Mouse (Mus musculus): ENCODE results near the gene Dqx1.

Gene Dqx1

GRCm38 (mm10) chr6:83069488-83070246 lies 12.0 kb downstream of the Dqx1 start:
- intact Hi-C loops (cut with DNase I): no loop called here

DNA sequence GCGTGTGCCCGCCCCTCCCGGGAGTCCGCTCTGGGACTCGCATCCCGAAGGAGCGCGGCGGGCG lies 12.4 kb downstream of the Dqx1 start, which contains the start of gene Tlx2:
Gene Tlx2 (minus strand): TSS at position 47 of the 64 bp plus-strand sequence.
- intact Hi-C loops (cut with DNase I): no loop called here

GRCm38 (mm10) chr6:83070311-83071219 lies 12.9 kb downstream of the Dqx1 start:
- intact Hi-C loops (cut with DNase I): no loop called here

GRCm38 (mm10) chr6:83071220-83071619 lies 13.6 kb downstream of the Dqx1 start:
- intact Hi-C loops (cut with DNase I): no loop called here

DNA sequence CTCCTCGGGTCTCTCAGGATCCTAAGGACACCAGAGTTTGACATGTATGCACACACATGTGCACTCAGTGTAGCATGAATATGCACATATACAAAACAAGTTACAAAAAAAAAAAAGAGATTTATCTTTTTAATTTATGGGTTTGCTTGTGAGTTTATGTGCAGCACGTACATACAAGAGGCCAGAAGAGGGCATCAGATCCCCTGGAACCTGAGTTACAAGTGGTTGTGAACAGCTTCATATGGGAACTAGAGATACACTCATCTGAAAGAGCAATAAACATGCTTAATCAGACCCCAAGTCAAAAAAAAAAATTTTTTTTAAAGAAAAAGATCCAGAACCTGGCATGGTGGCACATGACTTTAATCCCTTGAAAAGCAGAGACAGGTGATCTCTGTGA lies 17.3 kb downstream of the Dqx1 start:
- intact Hi-C loops (cut with DNase I): loop anchor here (5.0 kb wide), 2 partner anchors 37 to 78 kb away; no protein-coding TSS in a partner anchor

DNA sequence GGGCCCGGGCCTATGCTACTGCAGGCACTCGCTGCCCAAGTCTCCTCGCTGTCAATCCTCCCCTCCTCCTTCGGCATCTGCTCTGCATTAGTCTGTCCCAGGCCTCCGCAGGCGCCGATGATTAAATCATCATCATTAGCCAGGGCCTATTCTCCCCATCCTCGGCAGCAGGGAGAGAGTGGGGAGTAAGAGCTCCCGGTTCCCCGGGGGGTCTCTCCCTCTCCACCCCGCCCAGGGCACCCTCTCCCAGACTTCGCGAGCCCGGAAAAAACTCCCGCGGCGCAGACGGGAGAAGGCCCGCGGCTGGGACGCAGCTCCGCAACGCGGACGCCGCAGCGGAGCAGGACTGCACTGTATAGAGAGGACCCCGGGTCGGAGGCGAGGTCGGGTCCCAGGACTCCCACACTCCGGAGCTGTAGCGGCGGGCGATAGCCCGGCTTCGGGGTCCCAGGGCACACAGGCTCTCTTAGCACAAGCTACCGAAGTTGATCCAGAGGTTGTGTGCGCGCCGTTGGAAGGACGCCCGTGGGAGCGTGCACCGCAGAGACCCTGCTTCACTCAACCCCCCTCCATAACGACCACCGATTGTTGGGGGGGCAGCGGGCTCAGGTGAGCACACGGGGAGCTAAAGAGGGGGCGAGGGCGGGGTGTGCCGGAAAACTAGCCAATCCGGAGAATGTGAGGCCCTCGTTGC lies 20.1 kb downstream of the Dqx1 start, which contains the start of gene Pcgf1:
Gene Pcgf1 (plus strand): TSS at position 240 of the 694 bp plus-strand sequence.
- intact Hi-C loops (cut with DNase I): loop anchor here (5.0 kb wide), 2 partner anchors 35 to 80 kb away; no protein-coding TSS in a partner anchor

DNA sequence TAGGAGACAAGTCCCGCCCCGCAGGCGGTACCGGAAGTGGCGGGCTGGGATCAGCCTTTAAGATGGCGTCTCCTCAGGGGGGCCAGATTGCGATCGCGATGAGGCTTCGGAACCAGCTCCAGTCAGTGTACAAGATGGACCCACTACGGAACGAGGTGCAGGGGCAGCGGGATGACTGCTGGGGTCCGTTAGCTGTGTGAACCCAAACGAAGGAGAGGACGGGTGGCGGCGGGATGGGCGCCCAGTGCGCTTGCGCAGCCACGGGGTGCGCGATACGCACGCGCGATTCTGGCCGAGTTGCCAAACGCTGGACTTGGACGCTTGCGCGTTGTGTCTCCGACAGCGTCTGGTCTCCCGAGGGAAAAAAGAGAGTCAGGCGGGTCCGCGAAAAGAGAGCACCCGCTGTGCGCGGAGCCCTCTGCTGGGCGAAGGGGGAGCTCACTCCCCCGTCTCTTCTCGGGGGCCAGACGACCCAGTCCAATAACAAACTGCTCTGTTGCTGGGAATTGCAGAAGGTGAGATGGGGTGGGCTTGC lies 20.7 kb downstream of the Dqx1 start:
- intact Hi-C loops (cut with DNase I): loop anchor here (5.0 kb wide), 2 partner anchors 34 to 81 kb away; no protein-coding TSS in a partner anchor

- intact Hi-C loops (cut with DNase I): no loop called here
Observed at GRCm38 (mm10) chr6:83080210-83080609, 22.6 kb downstream of the Dqx1 start.

GRCm38 (mm10) chr6:83083497-83083896 lies 25.9 kb downstream of the Dqx1 start:
- intact Hi-C loops (cut with DNase I): no loop called here

DNA sequence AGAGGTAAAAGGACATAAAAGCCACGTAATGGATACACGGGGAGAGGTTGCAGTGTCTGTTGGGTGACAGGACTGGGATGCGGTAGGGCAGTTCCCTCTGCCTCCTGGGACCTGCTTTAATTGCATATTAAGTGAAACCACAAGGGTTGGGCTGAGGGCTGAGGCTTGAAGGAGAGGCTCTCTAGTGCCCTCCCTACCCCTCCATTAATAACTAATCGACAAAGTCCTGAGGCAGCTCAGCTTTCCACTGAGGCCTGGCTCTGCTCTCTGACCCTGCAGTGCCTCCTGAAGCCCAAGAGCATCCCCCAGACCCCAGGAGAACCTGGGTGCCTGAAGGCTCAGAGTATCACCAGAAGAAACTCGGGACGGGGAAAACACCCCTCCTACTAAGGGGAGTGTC lies 26.8 kb downstream of the Dqx1 start:
- intact Hi-C loops (cut with DNase I): no loop called here

- intact Hi-C loops (cut with DNase I): no loop called here
Observed at GRCm38 (mm10) chr6:83086121-83087035, 28.7 kb downstream of the Dqx1 start, which contains the start of gene Lbx2. Lbx2 (plus strand) TSS chr6:83086367.

DNA sequence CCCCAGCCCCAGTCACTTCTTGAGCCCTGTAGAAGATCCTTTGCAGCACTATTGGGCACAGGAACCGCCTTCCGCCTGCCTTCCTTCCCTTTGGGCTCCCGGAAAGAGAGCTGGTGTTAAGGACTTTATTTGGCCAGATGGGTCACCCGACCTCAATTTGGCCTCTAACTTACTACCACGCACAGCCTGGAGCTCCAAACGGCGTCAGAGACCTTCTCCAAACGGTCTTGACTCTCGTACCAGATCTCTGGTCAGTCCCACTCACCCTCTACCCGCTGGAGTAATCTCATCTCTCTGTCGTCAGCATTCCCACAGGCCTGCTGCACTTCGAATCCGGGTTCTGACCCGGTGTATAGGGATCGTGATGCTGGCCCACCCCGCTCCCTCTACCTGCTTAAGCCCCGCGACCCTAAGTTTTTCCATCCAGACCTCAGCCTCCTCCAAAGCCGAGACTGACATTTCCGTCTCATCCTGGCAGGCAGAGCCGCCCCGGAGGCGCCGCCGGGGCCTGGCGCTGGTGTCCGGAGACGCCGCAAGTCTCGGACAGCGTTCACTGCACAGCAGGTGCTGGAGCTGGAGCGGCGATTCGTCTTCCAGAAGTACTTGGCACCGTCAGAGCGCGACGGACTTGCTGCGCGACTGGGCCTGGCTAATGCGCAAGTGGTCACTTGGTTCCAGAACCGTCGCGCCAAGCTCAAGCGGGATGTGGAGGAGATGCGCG lies 29.7 kb downstream of the Dqx1 start:
- intact Hi-C loops (cut with DNase I): no loop called here

GRCm38 (mm10) chr6:83087926-83088260 lies 30.2 kb downstream of the Dqx1 start:
- intact Hi-C loops (cut with DNase I): no loop called here

DNA sequence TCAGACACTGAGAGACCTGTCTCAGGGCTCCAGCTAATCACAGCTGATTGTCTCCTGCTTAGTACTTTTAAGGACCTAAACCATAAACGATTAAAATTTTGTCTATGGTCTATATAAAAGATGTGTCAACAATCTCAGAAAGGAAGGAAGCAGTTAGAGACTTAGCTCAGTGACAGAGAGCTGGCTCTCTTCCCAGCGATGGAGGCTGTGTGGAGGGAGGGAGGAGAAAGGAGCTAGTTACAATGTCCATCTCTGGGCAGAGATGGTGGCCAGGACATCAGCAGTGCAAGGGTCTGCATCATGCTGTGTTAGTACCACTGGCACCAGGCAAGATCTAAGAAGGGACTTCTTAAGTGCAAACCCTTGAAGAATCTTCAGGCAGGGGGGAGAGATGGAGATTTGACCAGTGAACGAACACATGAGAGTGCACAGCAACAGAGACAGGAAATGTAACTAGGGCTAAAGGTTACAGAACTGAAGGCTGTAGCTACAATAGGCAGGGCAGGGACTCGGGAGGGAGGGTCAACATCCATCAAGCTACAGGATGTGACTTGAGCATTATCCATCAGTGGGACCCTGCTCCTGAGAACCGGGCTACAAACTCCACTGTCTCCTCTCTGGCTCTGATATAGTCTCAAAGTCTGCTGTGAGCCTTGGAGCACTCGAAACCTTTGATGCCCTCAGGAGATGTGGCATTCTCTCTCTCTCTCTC lies 34.9 kb downstream of the Dqx1 start:
- intact Hi-C loops (cut with DNase I): no loop called here

GRCm38 (mm10) chr6:83095968-83096367 lies 38.3 kb downstream of the Dqx1 start:
- intact Hi-C loops (cut with DNase I): no loop called here

GRCm38 (mm10) chr6:83098411-83098810 lies 40.8 kb downstream of the Dqx1 start:
- intact Hi-C loops (cut with DNase I): no loop called here

DNA sequence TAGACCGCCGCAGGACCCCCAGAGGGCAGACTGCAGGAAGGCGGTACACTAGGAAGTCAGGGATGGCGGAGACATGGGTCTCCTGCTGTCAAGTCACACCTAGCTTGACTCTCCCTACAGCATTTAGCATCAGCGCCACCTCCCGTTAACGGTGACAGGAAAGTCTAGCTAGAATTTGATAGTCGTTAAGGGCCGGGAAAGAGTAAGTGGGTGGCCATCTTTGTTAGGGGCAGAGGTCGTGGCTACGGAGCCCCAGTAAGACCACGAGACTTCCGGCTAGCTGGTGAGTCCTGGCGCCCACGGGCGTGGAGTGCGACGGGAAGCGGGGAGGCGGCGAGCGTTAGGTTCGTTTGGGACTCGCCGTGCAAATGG lies 43.7 kb downstream of the Dqx1 start, which contains the start of the genes Ccdc142 and Gm42688:
Gene Ccdc142 (plus strand): TSS at position 286 of the 372 bp plus-strand sequence.
Gene Gm42688 (plus strand): TSS at position 302 of the 372 bp plus-strand sequence.
- intact Hi-C loops (cut with DNase I): loop anchor here (2.0 kb wide), 1 partner anchor 105 kb away; no protein-coding TSS in a partner anchor

DNA sequence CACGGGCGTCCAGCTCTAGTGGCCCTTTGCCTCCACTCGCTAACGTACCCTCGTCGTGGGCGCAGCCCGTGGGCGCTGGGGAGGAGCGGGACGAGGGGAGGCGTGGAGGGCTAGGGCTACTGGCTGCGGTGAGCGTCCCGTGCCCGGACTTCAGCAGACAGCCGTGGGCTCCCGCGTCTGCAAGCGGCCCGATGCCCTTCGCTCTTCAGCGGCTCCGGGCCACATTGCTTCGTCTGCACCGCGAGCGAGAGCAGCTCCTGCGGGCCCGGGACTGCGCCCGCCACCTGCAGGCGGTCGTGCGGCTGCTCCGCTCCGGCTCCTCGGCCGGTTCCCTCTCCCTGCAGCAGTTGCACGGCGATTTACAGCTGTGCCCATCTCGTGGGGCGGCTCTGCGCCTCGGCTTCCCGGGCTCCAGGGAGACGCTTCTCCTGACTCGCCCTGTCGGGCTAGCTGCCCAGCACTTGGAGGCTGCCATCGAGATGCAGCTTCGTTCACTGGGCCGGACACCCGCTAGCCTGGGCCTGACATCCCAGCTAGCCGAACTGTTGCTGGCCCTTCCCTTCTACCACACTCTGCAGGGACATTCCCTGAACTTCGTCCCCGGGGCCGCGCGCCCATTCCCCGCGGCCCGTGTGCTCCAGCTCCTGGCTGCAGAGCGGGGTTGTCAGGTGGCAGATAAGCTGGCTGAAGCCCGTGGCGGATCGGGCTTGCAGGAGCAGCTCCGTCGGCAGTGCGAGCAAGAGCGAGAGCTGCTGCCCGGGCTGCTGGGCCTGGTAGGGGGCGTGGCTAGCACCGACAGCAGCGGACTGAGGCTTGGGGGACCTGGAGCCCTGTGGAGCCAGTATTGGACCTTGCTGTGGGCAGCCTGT lies 44.3 kb downstream of the Dqx1 start:
- intact Hi-C loops (cut with DNase I): loop anchor here (2.0 kb wide), 1 partner anchor 105 kb away; no protein-coding TSS in a partner anchor

Measured in adrenal gland (tissue).